Mouse (Mus musculus): ENCODE results near the gene Tmem184b.

- no peak for TF ChIP-seq POLR2A (IDR thresholded peaks at IDR 0.05; ENCODE audit: low read depth, low read length)
- TF ChIP-seq CTCF (conservative IDR thresholded peaks at IDR 0.05; ENCODE audit: insufficient read depth, insufficient read length, low read depth, low read length), result no peak
These were observed 80.9 kb downstream of the Tmem184b start for GRCm38 (mm10) chr15:79322281-79322990.

All from kidney, adult 2 months (tissue).